Mouse (Mus musculus): ENCODE data around the gene Cables2.

DNA sequence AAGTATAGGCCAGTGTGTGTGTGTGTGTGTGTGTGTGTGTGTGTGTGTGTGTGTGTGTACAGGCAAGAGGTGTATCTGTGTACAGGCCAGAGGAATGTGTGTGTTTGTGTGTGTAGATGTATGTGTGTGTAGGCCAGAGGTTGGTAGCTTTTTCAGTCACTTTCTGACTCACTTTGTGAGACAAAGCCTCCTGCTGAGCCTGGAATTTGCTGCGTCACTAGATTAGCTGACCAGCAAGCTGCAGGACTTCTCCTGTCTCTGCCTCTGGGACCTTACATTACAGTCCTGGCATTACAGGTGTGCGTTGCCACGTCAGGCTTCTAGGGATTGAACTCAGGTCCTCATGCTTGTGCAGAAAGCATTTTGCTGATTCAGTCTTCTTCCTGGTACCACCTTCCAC, 21.5 kb downstream of the Cables2 start:
- TF ChIP-seq POLR2A (IDR thresholded peaks at IDR 0.05; ENCODE audit: borderline replicate concordance, control insufficient read depth, low read depth, low read length), result no peak
- TF ChIP-seq CTCF (IDR thresholded peaks at IDR 0.05; ENCODE audit: control insufficient read depth, insufficient read depth, low read length), result no peak
